Mouse (Mus musculus) embryonic fibroblast, embryonic 13.5 days (primary cell): ENCODE results near the gene 1700102P08Rik.

Experiments used
- CTCF ChIP-seq: IDR thresholded peaks from 2 replicates; pipeline ENCODE4 v1.5.1; 2011; ENCODE audit warnings: mild to moderate bottlenecking, control low read depth, low read length, moderate library complexity, borderline replicate concordance; ENCODE audit not compliant: insufficient read depth
- POLR2A ChIP-seq: IDR thresholded peaks from 2 replicates; pipeline ENCODE4 v1.6.1; 2011; ENCODE audit warnings: low read depth, mild to moderate bottlenecking, control low read depth, low read length, moderate library complexity

GRCm38 (mm10) chr9:108450292-108451169, 57.9 kb downstream of the 1700102P08Rik start:
- no peak for TF ChIP-seq POLR2A
- TF ChIP-seq CTCF = no peak
